Mouse (Mus musculus): ENCODE results near the gene Ppp2r1b. TPM values are rescaled to one million over a fixed set of nuclear protein-coding genes. Genes with fewer than 3 reads are reported as not detected.

Ppp2r1b gene
- 20.5 and 31.3 TPM in 2 replicates for total RNA-seq (2023)

DNA sequence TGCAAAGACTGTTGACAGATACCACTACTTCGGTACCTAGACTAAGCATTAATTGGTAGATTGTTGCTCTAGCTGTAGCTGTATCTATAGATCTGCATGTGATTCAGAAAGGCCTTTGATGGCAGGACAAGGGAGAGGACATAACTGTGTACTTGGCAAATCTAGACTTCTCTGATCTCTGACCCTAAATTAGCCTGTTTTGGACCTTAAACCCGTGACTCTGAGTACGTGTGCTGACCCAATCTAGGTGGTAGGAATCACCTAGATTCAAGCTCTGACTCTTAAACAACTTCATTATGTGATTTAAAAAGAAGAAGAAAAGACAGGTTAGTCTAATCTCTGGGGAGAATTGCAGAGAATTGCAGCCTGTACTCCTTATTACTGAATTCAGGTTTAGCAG lies at the start of gene Ppp2r1b:
Ppp2r1b (plus strand) TSS at position 221 of the 400 bp plus-strand sequence.

Other genes starting within 250 kb of the Ppp2r1b start
- gene Sdhd, start 241.5 kb upstream of the Ppp2r1b start, total RNA-seq (2023): 84.4 and 90.4 TPM in 2 replicates
- 47.6 and 56.5 TPM in 2 replicates for gene Timm8b, start 241.4 kb upstream of the Ppp2r1b start, total RNA-seq (2023)
- 0.54 and 1.2 TPM in 2 replicates for gene Pih1d2, start 228.0 kb upstream of the Ppp2r1b start, total RNA-seq (2023)
- gene Nkapd1, start 227.8 kb upstream of the Ppp2r1b start, total RNA-seq (2023): 17.8 and 23.0 TPM in 2 replicates
- 13.4 and 15.6 TPM in 2 replicates for gene Dlat, start 185.5 kb upstream of the Ppp2r1b start, total RNA-seq (2023)
- gene Dixdc1, start 105.8 kb upstream of the Ppp2r1b start, total RNA-seq (2023): not detected in 2 replicates
- not detected in 2 replicates for gene 2310030G06Rik, start 98.8 kb upstream of the Ppp2r1b start, total RNA-seq (2023)
- gene Cryab, start 94.0 kb upstream of the Ppp2r1b start, total RNA-seq (2023): 1.1 and 1.2 TPM in 2 replicates
- gene Hspb2, start 92.9 kb upstream of the Ppp2r1b start, total RNA-seq (2023): not detected in 2 replicates
- 4.5 and 5.5 TPM in 2 replicates for gene Fdxacb1, start 77.1 kb upstream of the Ppp2r1b start, total RNA-seq (2023)
- 8.3 and 10.0 TPM in 2 replicates for gene Alg9, start 70.3 kb upstream of the Ppp2r1b start, total RNA-seq (2023)
- gene 1110032A03Rik, start 69.8 kb upstream of the Ppp2r1b start, total RNA-seq (2023): 6.8 and 7.7 TPM in 2 replicates
- gene Sik2, start 163.8 kb downstream of the Ppp2r1b start, total RNA-seq (2023): 49.2 and 68.5 TPM in 2 replicates
- not detected in 2 replicates for gene Btg4, start 215.6 kb downstream of the Ppp2r1b start, total RNA-seq (2023)
- 2.3 and 4.4 TPM in 2 replicates for gene Layn, start 231.8 kb downstream of the Ppp2r1b start, total RNA-seq (2023)